In genomic region chr15:85810462-85810805, GRCm38 (mm10) we compare ENCODE assay signal across 7 mouse cellular contexts. TPM values are rescaled to one million over a fixed set of nuclear protein-coding genes. Genes with fewer than 3 reads are reported as not detected.
DNase-seq lines count a peak whose midpoint lies in the region; ATAC-seq and TF ChIP-seq lines count a peak whose summit lies in the region.

No protein-coding gene starts in this region.

- H3K36me3 ChIP-seq in lung, postnatal 0 days (ENCODE audit: insufficient read depth, low read length): no peaks in the 10 kb centered on the region
- H3K36me3 ChIP-seq in forebrain, embryonic 14.5 days (ENCODE audit: control insufficient read depth, insufficient read depth, low read length): no peaks in the 10 kb centered on the region
- H3K36me3 ChIP-seq in liver, embryonic 11.5 days (ENCODE audit: control insufficient read depth, insufficient read depth, low read length): no peaks in the 10 kb centered on the region
- H3K36me3 ChIP-seq in stomach, postnatal 0 days (ENCODE audit: control insufficient read depth, insufficient read depth, low read length): no peaks in the 10 kb centered on the region

- ATAC-seq in lung, postnatal 0 days: no peak
- ATAC-seq in forebrain, embryonic 14.5 days: no peak
- ATAC-seq in liver, embryonic 11.5 days (replicated peaks; ENCODE audit: low FRiP score): no peak
- ATAC-seq in stomach, postnatal 0 days (ENCODE audit: low FRiP score, low TSS enrichment): no peak

- H3K27ac ChIP-seq in lung, postnatal 0 days (ENCODE audit: low read length): peak overlapping the region; percentile 91
- H3K27ac ChIP-seq in forebrain, embryonic 14.5 days (ENCODE audit: low read depth, low read length): no peak overlapping the region
- H3K27ac ChIP-seq in liver, embryonic 11.5 days (ENCODE audit: low read depth, low read length): peak overlapping the region; percentile 37; the same call in 1 of the 2 replicates
- no peak overlapping the region; the same call in 1 of the 2 replicates for H3K27ac ChIP-seq in stomach, postnatal 0 days (replicated peaks)

- peak overlapping the region; percentile 91 for H3K4me2 ChIP-seq in lung, postnatal 0 days (replicated peaks; ENCODE audit: low read depth, low read length)
- H3K4me2 ChIP-seq in forebrain, embryonic 14.5 days (ENCODE audit: low read length): peak overlapping the region; percentile 73
- H3K4me2 ChIP-seq in liver, embryonic 11.5 days: peak overlapping the region; percentile 67
- H3K4me2 ChIP-seq in stomach, postnatal 0 days (replicated peaks; ENCODE audit: low read depth): peak overlapping the region; percentile 93

- intact Hi-C loops in left cerebral cortex, postnatal 4 days (cut with DNase I): no loop called here

- WGBS in lung, postnatal 0 days: 60% methylated on average over 5 of the region's 5 CpGs
- WGBS in forebrain, embryonic 14.5 days: 88% methylated on average over 5 of the region's 5 CpGs
- WGBS in liver, embryonic 11.5 days: 80% methylated on average over 5 of the region's 5 CpGs
- WGBS in stomach, postnatal 0 days: 57% methylated on average over 5 of the region's 5 CpGs

- TF ChIP-seq EP300 in lung, postnatal 0 days (IDR thresholded peaks at IDR 0.05): no peak
- no peak for TF ChIP-seq EP300 in stomach, postnatal 0 days (optimal IDR thresholded peaks at IDR 0.05)

- H3K9me3 ChIP-seq in lung, postnatal 0 days (ENCODE audit: low read length): no peaks in the 10 kb centered on the region
- no peaks in the 10 kb centered on the region for H3K9me3 ChIP-seq in forebrain, embryonic 14.5 days (replicated peaks; ENCODE audit: control insufficient read depth, low read length)
- H3K9me3 ChIP-seq in liver, embryonic 11.5 days (ENCODE audit: control insufficient read depth, low read length): no peaks in the 10 kb centered on the region
- H3K9me3 ChIP-seq in stomach, postnatal 0 days (ENCODE audit: control insufficient read depth, low read length): no peaks in the 10 kb centered on the region

- H3K4me3 ChIP-seq in lung, postnatal 0 days (ENCODE audit: low read depth, low read length): peak overlapping the region; percentile 74; the same call in 1 of the 2 replicates
- peak overlapping the region; percentile 74 for H3K4me3 ChIP-seq in forebrain, embryonic 14.5 days (ENCODE audit: low read depth, low read length)
- H3K4me3 ChIP-seq in liver, embryonic 11.5 days (ENCODE audit: low read depth, low read length): peak overlapping the region; percentile 85
- H3K4me3 ChIP-seq in stomach, postnatal 0 days (ENCODE audit: low read depth, low read length): peak overlapping the region; percentile 73; the same call in 1 of the 2 replicates

- DNase-seq in lung, postnatal 0 days (ENCODE audit: low spot score): peak; percentile 23
- no peak for DNase-seq in lung, adult 18-20 months
- DNase-seq in forebrain, embryonic 14.5 days (ENCODE audit: low spot score): no peak
- DNase-seq in liver, embryonic 11.5 days (ENCODE audit: low spot score): no peak
- no peak for DNase-seq in stomach, postnatal 0 days (ENCODE audit: low spot score)
- DNase-seq in left cerebral cortex, postnatal 4 days: no peak
- no peak for DNase-seq in layer of hippocampus, adult 9-10 months (ENCODE audit: low spot score)

- TF ChIP-seq CTCF in lung, postnatal 0 days (IDR thresholded peaks at IDR 0.05): no peak
- TF ChIP-seq CTCF in stomach, postnatal 0 days (IDR thresholded peaks at IDR 0.05; ENCODE audit: low read depth): no peak

- H3K27me3 ChIP-seq in lung, postnatal 0 days (replicated peaks; ENCODE audit: insufficient read depth, low read length): no peaks in the 10 kb centered on the region
- H3K27me3 ChIP-seq in forebrain, embryonic 14.5 days (replicated peaks; ENCODE audit: control insufficient read depth, insufficient read depth, low read length): no peaks in the 10 kb centered on the region; the same call in 1 of the 2 replicates
- no peaks in the 10 kb centered on the region for H3K27me3 ChIP-seq in liver, embryonic 11.5 days (replicated peaks; ENCODE audit: control insufficient read depth, insufficient read depth, low read length)
- no peaks in the 10 kb centered on the region for H3K27me3 ChIP-seq in stomach, postnatal 0 days (ENCODE audit: control insufficient read depth, insufficient read depth, low read length)

- peak overlapping the region; percentile 79 for H3K9ac ChIP-seq in lung, postnatal 0 days (replicated peaks; ENCODE audit: low read depth)
- peak overlapping the region; percentile 85; the same call in 1 of the 2 replicates for H3K9ac ChIP-seq in forebrain, embryonic 14.5 days (ENCODE audit: low read length)
- 0 out of 2 replicates have a peak overlapping the region, but pooled peaks have one; percentile 89 for H3K9ac ChIP-seq in liver, embryonic 11.5 days (ENCODE audit: low read depth, low read length)
- H3K9ac ChIP-seq in stomach, postnatal 0 days (ENCODE audit: low read length): no peak overlapping the region

- 0 out of 2 replicates have a peak, but pooled peaks cover 5% of the 10 kb centered on the region for H3K4me1 ChIP-seq in lung, postnatal 0 days (ENCODE audit: insufficient read depth, low read depth, low read length)
- H3K4me1 ChIP-seq in forebrain, embryonic 14.5 days (ENCODE audit: control insufficient read depth, insufficient read depth, low read length): peaks cover 4% of the 10 kb centered on the region; the same call in 1 of the 2 replicates
- H3K4me1 ChIP-seq in liver, embryonic 11.5 days (replicated peaks; ENCODE audit: control insufficient read depth, insufficient read depth, low read length): peaks cover 14% of the 10 kb centered on the region
- no peaks in the 10 kb centered on the region for H3K4me1 ChIP-seq in stomach, postnatal 0 days (replicated peaks; ENCODE audit: control insufficient read depth, insufficient read depth)

RNA-seq across cellular contexts. Expression of gene Cdpf1, which starts 1.1 kb away (rescaled TPM):
- 46.8 and 48.3 TPM in 2 replicates for polyA plus RNA-seq in lung, postnatal 0 days (2015; fragmentation: Nextera tagmentation; extraction: Ambion mirVana)
- 28.4 and 29.5 TPM in 2 replicates for polyA plus RNA-seq in forebrain, embryonic 14.5 days (2014; fragmentation: Nextera tagmentation; extraction: Ambion mirVana)
- 43.1 and 49.7 TPM in 2 replicates for polyA plus RNA-seq in liver, embryonic 11.5 days (2014; fragmentation: Nextera tagmentation; extraction: Ambion mirVana)
- polyA plus RNA-seq in stomach, postnatal 0 days (2015; fragmentation: Nextera tagmentation; extraction: Ambion mirVana): 38.8 and 40.2 TPM in 2 replicates
- 10 to 100 TPM; 19.9 to 22.6 TPM for total RNA-seq in left cerebral cortex, postnatal 4 days (2021)

RNA-seq across cellular contexts. Expression of gene Pkdrej, which starts 11.1 kb away (rescaled TPM):
- 0.04 and 0.08 TPM in 2 replicates for polyA plus RNA-seq in lung, postnatal 0 days (2015; fragmentation: Nextera tagmentation; extraction: Ambion mirVana)
- 0.05 TPM in 2 replicates for polyA plus RNA-seq in forebrain, embryonic 14.5 days (2014; fragmentation: Nextera tagmentation; extraction: Ambion mirVana)
- polyA plus RNA-seq in liver, embryonic 11.5 days (2014; fragmentation: Nextera tagmentation; extraction: Ambion mirVana): 0.11 and 0.21 TPM in 2 replicates
- 0.21 and 0.27 TPM in 2 replicates for polyA plus RNA-seq in stomach, postnatal 0 days (2015; fragmentation: Nextera tagmentation; extraction: Ambion mirVana)
- total RNA-seq in left cerebral cortex, postnatal 4 days (2021): under 1 TPM; 0.36 to 0.46 TPM

RNA-seq across cellular contexts. Expression of gene Ttc38, which starts 21.7 kb away (rescaled TPM):
- polyA plus RNA-seq in lung, postnatal 0 days (2015; fragmentation: Nextera tagmentation; extraction: Ambion mirVana): 8.7 and 9.1 TPM in 2 replicates
- polyA plus RNA-seq in forebrain, embryonic 14.5 days (2014; fragmentation: Nextera tagmentation; extraction: Ambion mirVana): 2.6 and 2.7 TPM in 2 replicates
- polyA plus RNA-seq in liver, embryonic 11.5 days (2014; fragmentation: Nextera tagmentation; extraction: Ambion mirVana): 6.5 and 7.4 TPM in 2 replicates
- polyA plus RNA-seq in stomach, postnatal 0 days (2015; fragmentation: Nextera tagmentation; extraction: Ambion mirVana): 15.6 and 18.0 TPM in 2 replicates
- 1 to 10 TPM; 2.3 to 3.5 TPM for total RNA-seq in left cerebral cortex, postnatal 4 days (2021)

RNA-seq across cellular contexts. Expression of gene Gtse1, which starts 49.1 kb away (rescaled TPM):
- polyA plus RNA-seq in lung, postnatal 0 days (2015; fragmentation: Nextera tagmentation; extraction: Ambion mirVana): 1.5 and 2.3 TPM in 2 replicates
- 14.3 and 15.7 TPM in 2 replicates for polyA plus RNA-seq in forebrain, embryonic 14.5 days (2014; fragmentation: Nextera tagmentation; extraction: Ambion mirVana)
- polyA plus RNA-seq in liver, embryonic 11.5 days (2014; fragmentation: Nextera tagmentation; extraction: Ambion mirVana): 38.8 and 42.5 TPM in 2 replicates
- 5.0 and 6.5 TPM in 2 replicates for polyA plus RNA-seq in stomach, postnatal 0 days (2015; fragmentation: Nextera tagmentation; extraction: Ambion mirVana)
- 1 to 10 TPM; 2.3 to 2.9 TPM for total RNA-seq in left cerebral cortex, postnatal 4 days (2021)

Comparison
In these comparisons a context has a peak if more than half of its experiments do, and no peak if none do; other contexts are left out.
1. H3K27ac ChIP-seq: peak in lung, postnatal 0 days (single experiment) and liver, embryonic 11.5 days (single experiment); none in forebrain, embryonic 14.5 days (single experiment) and stomach, postnatal 0 days (single experiment).
2. Peak in every context shown above with its lines, with median percentiles within 50 percentile points of each other: H3K4me2 ChIP-seq and H3K4me3 ChIP-seq.